Mouse (Mus musculus): ENCODE measurements at regions not wholly inside any gene's neighbourhood (a gene's known extent, or its start where the extent isn't known, plus 50 kb on each side); places are given as distances from the start of the nearest gene placed in this dataset.

- H3K9ac ChIP-seq (ENCODE audit: low read length) = no peak overlapping the region
- no peaks in the 10 kb centered on the region for H3K9me3 ChIP-seq (ENCODE audit: control insufficient read depth, low read length)
- H3K4me1 ChIP-seq (replicated peaks; ENCODE audit: control insufficient read depth, insufficient read depth, low read length) = no peaks in the 10 kb centered on the region
- H3K4me3 ChIP-seq (ENCODE audit: low read depth, low read length) = no peak overlapping the region
- H3K36me3 ChIP-seq (ENCODE audit: control insufficient read depth, insufficient read depth, low read length) = no peaks in the 10 kb centered on the region
- ATAC-seq (replicated peaks; ENCODE audit: low FRiP score, low TSS enrichment, low read depth) (no peak), DNase-seq (ENCODE audit: low spot score) (no peak)
- no peaks in the 10 kb centered on the region for H3K27me3 ChIP-seq (replicated peaks; ENCODE audit: control insufficient read depth, insufficient read depth, low read length)
- no peak overlapping the region for H3K27ac ChIP-seq (ENCODE audit: low read depth)
- H3K4me2 ChIP-seq (ENCODE audit: low read length) = no peak overlapping the region
- 75% methylated on average over 13 of the region's 13 CpGs for WGBS
These were observed 78.0 kb upstream of the Ralgps2 start for GRCm38 (mm10) chr1:157017198-157017994.

- Histone ChIP-seq H3K36me3 (ENCODE audit: control insufficient read depth, insufficient read depth, low read length) (no peaks in the 10 kb centered on the region), H3K4me1 (replicated peaks; ENCODE audit: control insufficient read depth, insufficient read depth, low read length) (no peaks in the 10 kb centered on the region), H3K4me3 (ENCODE audit: low read depth, low read length) (no peak overlapping the region), H3K9ac (ENCODE audit: low read length) (no peak overlapping the region), H3K27ac (ENCODE audit: low read depth) (no peak overlapping the region), H3K9me3 (ENCODE audit: control insufficient read depth, low read length) (no peaks in the 10 kb centered on the region), H3K4me2 (ENCODE audit: low read length) (no peak overlapping the region), H3K27me3 (replicated peaks; ENCODE audit: control insufficient read depth, insufficient read depth, low read length) (no peaks in the 10 kb centered on the region)
- DNase-seq (ENCODE audit: low spot score) (no peak), ATAC-seq (replicated peaks; ENCODE audit: low FRiP score, low TSS enrichment, low read depth) (no peak)
- WGBS = 53% methylated on average over 8 of the region's 8 CpGs
These were observed 77.2 kb upstream of the Ralgps2 start for GRCm38 (mm10) chr1:157016625-157017024.

- Histone ChIP-seq H3K4me2 (ENCODE audit: low read length) (no peak overlapping the region), H3K4me3 (ENCODE audit: low read depth, low read length) (no peak overlapping the region), H3K9me3 (ENCODE audit: control insufficient read depth, low read length) (no peaks in the 10 kb centered on the region), H3K9ac (ENCODE audit: low read length) (no peak overlapping the region), H3K27me3 (replicated peaks; ENCODE audit: control insufficient read depth, insufficient read depth, low read length) (no peaks in the 10 kb centered on the region), H3K36me3 (ENCODE audit: control insufficient read depth, insufficient read depth, low read length) (no peaks in the 10 kb centered on the region), H3K4me1 (replicated peaks; ENCODE audit: control insufficient read depth, insufficient read depth, low read length) (no peaks in the 10 kb centered on the region), H3K27ac (ENCODE audit: low read depth) (no peak overlapping the region)
- no peak for ATAC-seq (replicated peaks; ENCODE audit: low FRiP score, low TSS enrichment, low read depth)
- DNase-seq (ENCODE audit: low spot score) = no peak
- 78% methylated on average over 17 of the region's 17 CpGs for WGBS
These were observed 75.4 kb upstream of the Ralgps2 start for GRCm38 (mm10) chr1:157014532-157015497.

- H3K27me3 ChIP-seq (replicated peaks; ENCODE audit: control insufficient read depth, insufficient read depth, low read length) = no peaks in the 10 kb centered on the region
- no peaks in the 10 kb centered on the region for H3K9me3 ChIP-seq (ENCODE audit: control insufficient read depth, low read length)
- H3K27ac ChIP-seq (ENCODE audit: low read depth) = no peak overlapping the region
- 73% methylated on average over 7 of the region's 7 CpGs for WGBS
- DNase-seq (ENCODE audit: low spot score) (no peak), ATAC-seq (replicated peaks; ENCODE audit: low FRiP score, low TSS enrichment, low read depth) (no peak)
- H3K4me3 ChIP-seq (ENCODE audit: low read depth, low read length) = no peak overlapping the region
- H3K36me3 ChIP-seq (ENCODE audit: control insufficient read depth, insufficient read depth, low read length) = no peaks in the 10 kb centered on the region
- no peaks in the 10 kb centered on the region for H3K4me1 ChIP-seq (replicated peaks; ENCODE audit: control insufficient read depth, insufficient read depth, low read length)
- H3K9ac ChIP-seq (ENCODE audit: low read length) = no peak overlapping the region
- H3K4me2 ChIP-seq (ENCODE audit: low read length) = no peak overlapping the region
These were observed 74.2 kb upstream of the Ralgps2 start for GRCm38 (mm10) chr1:157013669-157014048.

- no peaks in the 10 kb centered on the region for H3K4me1 ChIP-seq (replicated peaks; ENCODE audit: control insufficient read depth, insufficient read depth, low read length)
- no peaks in the 10 kb centered on the region for H3K9me3 ChIP-seq (ENCODE audit: control insufficient read depth, low read length)
- no peak for DNase-seq (ENCODE audit: low spot score)
- no peak overlapping the region for H3K9ac ChIP-seq (ENCODE audit: low read length)
- H3K4me3 ChIP-seq (ENCODE audit: low read depth, low read length) = no peak overlapping the region
- WGBS = 53% methylated on average over 7 of the region's 7 CpGs
- no peak overlapping the region for H3K4me2 ChIP-seq (ENCODE audit: low read length)
- H3K27ac ChIP-seq (ENCODE audit: low read depth) = no peak overlapping the region
- H3K36me3 ChIP-seq (ENCODE audit: control insufficient read depth, insufficient read depth, low read length) = no peaks in the 10 kb centered on the region
- ATAC-seq (replicated peaks; ENCODE audit: low FRiP score, low TSS enrichment, low read depth) = no peak
- no peaks in the 10 kb centered on the region for H3K27me3 ChIP-seq (replicated peaks; ENCODE audit: control insufficient read depth, insufficient read depth, low read length)
These were observed 73.7 kb upstream of the Ralgps2 start for GRCm38 (mm10) chr1:157012950-157013668.

GRCm38 (mm10) chr1:157011226-157011625 is 71.8 kb upstream of the Ralgps2 start:
- H3K4me1 ChIP-seq (replicated peaks; ENCODE audit: control insufficient read depth, insufficient read depth, low read length) = no peaks in the 10 kb centered on the region
- DNase-seq (ENCODE audit: low spot score) = no peak
- H3K36me3 ChIP-seq (ENCODE audit: control insufficient read depth, insufficient read depth, low read length) = no peaks in the 10 kb centered on the region
- H3K9me3 ChIP-seq (ENCODE audit: control insufficient read depth, low read length) = no peaks in the 10 kb centered on the region
- 89% methylated on average over 6 of the region's 6 CpGs for WGBS
- H3K4me3 ChIP-seq (ENCODE audit: low read depth, low read length) = no peak overlapping the region
- H3K4me2 ChIP-seq (ENCODE audit: low read length) = no peak overlapping the region
- no peaks in the 10 kb centered on the region for H3K27me3 ChIP-seq (replicated peaks; ENCODE audit: control insufficient read depth, insufficient read depth, low read length)
- H3K27ac ChIP-seq (ENCODE audit: low read depth) = no peak overlapping the region
- H3K9ac ChIP-seq (ENCODE audit: low read length) = no peak overlapping the region
- no peak for ATAC-seq (replicated peaks; ENCODE audit: low FRiP score, low TSS enrichment, low read depth)

- DNase-seq (ENCODE audit: low spot score) (no peak), ATAC-seq (replicated peaks; ENCODE audit: low FRiP score, low TSS enrichment, low read depth) (no peak)
- 73% methylated on average over 9 of the region's 9 CpGs for WGBS
- no peak overlapping the region for H3K4me2 ChIP-seq (ENCODE audit: low read length)
- H3K27ac ChIP-seq (ENCODE audit: low read depth) = no peak overlapping the region
- no peak overlapping the region for H3K4me3 ChIP-seq (ENCODE audit: low read depth, low read length)
- H3K27me3 ChIP-seq (replicated peaks; ENCODE audit: control insufficient read depth, insufficient read depth, low read length) = no peaks in the 10 kb centered on the region
- H3K36me3 ChIP-seq (ENCODE audit: control insufficient read depth, insufficient read depth, low read length) = no peaks in the 10 kb centered on the region
- H3K9ac ChIP-seq (ENCODE audit: low read length) = no peak overlapping the region
- no peaks in the 10 kb centered on the region for H3K9me3 ChIP-seq (ENCODE audit: control insufficient read depth, low read length)
- H3K4me1 ChIP-seq (replicated peaks; ENCODE audit: control insufficient read depth, insufficient read depth, low read length) = no peaks in the 10 kb centered on the region
These were observed 70.0 kb upstream of the Ralgps2 start for GRCm38 (mm10) chr1:157009427-157009826.

- DNase-seq (ENCODE audit: low spot score) (no peak), ATAC-seq (replicated peaks; ENCODE audit: low FRiP score, low TSS enrichment, low read depth) (0 out of 2 replicates have a peak, but pooled peaks have one; percentile 47)
- Histone ChIP-seq H3K4me2 (ENCODE audit: low read length) (no peak overlapping the region), H3K9me3 (ENCODE audit: control insufficient read depth, low read length) (no peaks in the 10 kb centered on the region), H3K4me1 (replicated peaks; ENCODE audit: control insufficient read depth, insufficient read depth, low read length) (no peaks in the 10 kb centered on the region), H3K9ac (ENCODE audit: low read length) (no peak overlapping the region), H3K27ac (ENCODE audit: low read depth) (peak overlapping the region; percentile 30; the same call in 1 of the 2 replicates), H3K36me3 (ENCODE audit: control insufficient read depth, insufficient read depth, low read length) (no peaks in the 10 kb centered on the region), H3K4me3 (ENCODE audit: low read depth, low read length) (no peak overlapping the region), H3K27me3 (replicated peaks; ENCODE audit: control insufficient read depth, insufficient read depth, low read length) (no peaks in the 10 kb centered on the region)
- WGBS = 62% methylated on average over 4 of the region's 4 CpGs
These were observed 68.7 kb upstream of the Ralgps2 start for GRCm38 (mm10) chr1:157007891-157008730.

All from intestine, embryonic 14.5 days (tissue).